Mouse (Mus musculus): Measurements from ENCODE around the gene Stkld1. TPM values are rescaled to one million over a fixed set of nuclear protein-coding genes. Genes with fewer than 3 reads are reported as not detected.

Gene Stkld1
- polyA plus RNA-seq, 1 experiment from 2014 or later: 0.17 TPM

DNA sequence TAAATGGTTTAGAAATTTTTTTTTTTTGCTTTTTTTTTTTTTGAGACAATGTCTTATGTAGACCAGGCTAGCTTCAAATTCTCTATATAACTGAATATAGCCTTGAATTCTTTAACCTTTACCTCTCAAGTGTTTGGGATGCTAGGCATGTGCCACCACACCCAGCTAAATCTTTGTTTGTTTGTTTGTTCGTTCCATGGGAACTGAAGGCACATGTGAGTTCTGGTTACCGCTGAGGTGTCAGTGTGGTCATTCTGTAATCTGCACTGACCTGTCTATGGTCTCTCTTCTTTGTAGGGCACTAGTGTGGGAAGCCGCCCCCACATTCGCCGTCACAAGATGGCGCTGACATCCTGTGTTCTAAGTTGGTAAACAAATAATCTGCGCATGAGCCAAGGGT is 64.1 kb downstream of the Stkld1 start:
- H3K9me3 ChIP-seq (ENCODE audit: control insufficient read depth, low read length): no peaks in the 10 kb centered on the region
- H3K4me3 ChIP-seq (ENCODE audit: low read depth, low read length): no peak overlapping the region
- no peaks in the 10 kb centered on the region for H3K36me3 ChIP-seq (ENCODE audit: control insufficient read depth, insufficient read depth, low read length)
- no peak overlapping the region for H3K4me2 ChIP-seq (ENCODE audit: low read depth)
- no peak overlapping the region for H3K27ac ChIP-seq (ENCODE audit: low read depth, low read length)
- no peak for DNase-seq (ENCODE audit: low spot score)
- H3K4me1 ChIP-seq (ENCODE audit: control insufficient read depth, insufficient read depth, low read length): no peaks in the 10 kb centered on the region
- no peaks in the 10 kb centered on the region for H3K27me3 ChIP-seq (ENCODE audit: control insufficient read depth, insufficient read depth, low read length)
- 96% methylated on average over 6 of the region's 7 CpGs for WGBS
- H3K9ac ChIP-seq (ENCODE audit: low read length): no peak overlapping the region
- no peak for ATAC-seq (ENCODE audit: insufficient read depth, low FRiP score, low TSS enrichment)

Other genes starting within 250 kb of the Stkld1 start
- not detected in 2 replicates for gene Abo, start 69.1 kb upstream of the Stkld1 start, polyA plus RNA-seq (2014; fragmentation: Nextera tagmentation; extraction: Ambion mirVana)
- 13.3 and 15.6 TPM in 2 replicates for gene Surf6, start 31.2 kb upstream of the Stkld1 start, polyA plus RNA-seq (2014; fragmentation: Nextera tagmentation; extraction: Ambion mirVana)
- gene Med22, start 23.4 kb upstream of the Stkld1 start, polyA plus RNA-seq (2014; fragmentation: Nextera tagmentation; extraction: Ambion mirVana): 87.2 and 96.8 TPM in 2 replicates
- 641 and 663 TPM in 2 replicates for gene Rpl7a, start 23.3 kb upstream of the Stkld1 start, polyA plus RNA-seq (2014; fragmentation: Nextera tagmentation; extraction: Ambion mirVana)
- gene Surf2, start 17.7 kb upstream of the Stkld1 start, polyA plus RNA-seq (2014; fragmentation: Nextera tagmentation; extraction: Ambion mirVana): 46.2 and 50.3 TPM in 2 replicates
- 45.9 and 48.7 TPM in 2 replicates for gene Surf1, start 17.5 kb upstream of the Stkld1 start, polyA plus RNA-seq (2014; fragmentation: Nextera tagmentation; extraction: Ambion mirVana)
- 171 and 172 TPM in 2 replicates for gene Surf4, start 119 bp upstream of the Stkld1 start, polyA plus RNA-seq (2014; fragmentation: Nextera tagmentation; extraction: Ambion mirVana)
- gene Rexo4, start 30.3 kb downstream of the Stkld1 start, polyA plus RNA-seq (2014; fragmentation: Nextera tagmentation; extraction: Ambion mirVana): 47.2 and 51.1 TPM in 2 replicates
- gene Adamts13, start 39.4 kb downstream of the Stkld1 start, polyA plus RNA-seq (2014; fragmentation: Nextera tagmentation; extraction: Ambion mirVana): not detected in 2 replicates
- 98.7 and 121 TPM in 2 replicates for gene Cacfd1, start 75.9 kb downstream of the Stkld1 start, polyA plus RNA-seq (2014; fragmentation: Nextera tagmentation; extraction: Ambion mirVana)
- 2.9 and 4.1 TPM in 2 replicates for gene Slc2a6, start 94.0 kb downstream of the Stkld1 start, polyA plus RNA-seq (2014; fragmentation: Nextera tagmentation; extraction: Ambion mirVana)
- 11.5 and 14.5 TPM in 2 replicates for gene Mymk, start 138.1 kb downstream of the Stkld1 start, polyA plus RNA-seq (2014; fragmentation: Nextera tagmentation; extraction: Ambion mirVana)
- gene Adamtsl2, start 145.3 kb downstream of the Stkld1 start, polyA plus RNA-seq (2014; fragmentation: Nextera tagmentation; extraction: Ambion mirVana): 6.5 and 7.2 TPM in 2 replicates
- gene Fam163b, start 208.4 kb downstream of the Stkld1 start, polyA plus RNA-seq (2014; fragmentation: Nextera tagmentation; extraction: Ambion mirVana): 0.37 and 0.54 TPM in 2 replicates
- gene Dbh, start 231.2 kb downstream of the Stkld1 start, polyA plus RNA-seq (2014; fragmentation: Nextera tagmentation; extraction: Ambion mirVana): 1.6 and 1.9 TPM in 2 replicates

All from neural tube, embryonic 11.5 days (tissue).